Mouse (Mus musculus): ENCODE results near the gene Acp7. TPM values are rescaled to one million over a fixed set of nuclear protein-coding genes. Genes with fewer than 3 reads are reported as not detected.

Gene Acp7
- total and polyA plus RNA-seq, 2 experiments, result not detected

- no peaks in the 10 kb centered on the region for H3K27me3 ChIP-seq (ENCODE audit: control insufficient read depth, insufficient read depth, low read length)
- 91% methylated on average over 5 of the region's 5 CpGs for WGBS
Measured at GRCm38 (mm10) chr7:28672276-28672675, 41.1 kb upstream of the Acp7 start.

GRCm38 (mm10) chr7:28671172-28671571, 40.0 kb upstream of the Acp7 start:
- TF ChIP-seq CTCF (IDR thresholded peaks at IDR 0.05; ENCODE audit: low read depth, low read length) (no peak), POLR2A (IDR thresholded peaks at IDR 0.05; ENCODE audit: extremely low read depth, insufficient read depth, low read length) (no peak)
- WGBS, result 54% methylated on average over 4 of the region's 4 CpGs
- Histone ChIP-seq H3K27ac (replicated peaks; ENCODE audit: insufficient read depth, low read depth, low read length) (no peak overlapping the region), H3K4me3 (ENCODE audit: insufficient read depth, low read depth, low read length) (no peak overlapping the region), H3K36me3 (ENCODE audit: control insufficient read depth, insufficient read depth, low read length) (no peaks in the 10 kb centered on the region), H3K79me2 (ENCODE audit: control insufficient read depth, insufficient read depth, low read length) (no peaks in the 10 kb centered on the region), H3K9ac (ENCODE audit: low read depth, low read length) (no peak overlapping the region), H3K27me3 (ENCODE audit: control insufficient read depth, insufficient read depth, low read length) (no peaks in the 10 kb centered on the region), H3K4me1 (ENCODE audit: control insufficient read depth, insufficient read depth, low read length) (no peaks in the 10 kb centered on the region)
- DNase-seq (ENCODE audit: extremely low read depth, low read depth, low spot score), result peak; percentile 33

More at GRCm38 (mm10) chr7:28672276-28672675, 41.1 kb upstream of the Acp7 start:
- DNase-seq (ENCODE audit: extremely low read depth, low read depth, low spot score), result no peak
- H3K4me1 ChIP-seq (ENCODE audit: control insufficient read depth, insufficient read depth, low read length), result no peaks in the 10 kb centered on the region
- no peak overlapping the region for H3K9ac ChIP-seq (ENCODE audit: low read depth, low read length)
- H3K79me2 ChIP-seq (ENCODE audit: control insufficient read depth, insufficient read depth, low read length), result no peaks in the 10 kb centered on the region
- no peak for TF ChIP-seq CTCF (IDR thresholded peaks at IDR 0.05; ENCODE audit: low read depth, low read length)
- TF ChIP-seq POLR2A (IDR thresholded peaks at IDR 0.05; ENCODE audit: extremely low read depth, insufficient read depth, low read length), result no peak
- H3K36me3 ChIP-seq (ENCODE audit: control insufficient read depth, insufficient read depth, low read length), result no peaks in the 10 kb centered on the region
- H3K27ac ChIP-seq (replicated peaks; ENCODE audit: insufficient read depth, low read depth, low read length), result no peak overlapping the region
- no peak overlapping the region for H3K4me3 ChIP-seq (ENCODE audit: insufficient read depth, low read depth, low read length)

GRCm38 (mm10) chr7:28665620-28666579, 34.8 kb upstream of the Acp7 start:
- Histone ChIP-seq H3K36me3 (ENCODE audit: control insufficient read depth, insufficient read depth, low read length) (no peaks in the 10 kb centered on the region), H3K27ac (replicated peaks; ENCODE audit: insufficient read depth, low read depth, low read length) (no peak overlapping the region), H3K4me1 (ENCODE audit: control insufficient read depth, insufficient read depth, low read length) (no peaks in the 10 kb centered on the region), H3K4me3 (ENCODE audit: insufficient read depth, low read depth, low read length) (no peak overlapping the region), H3K79me2 (ENCODE audit: control insufficient read depth, insufficient read depth, low read length) (no peaks in the 10 kb centered on the region), H3K27me3 (ENCODE audit: control insufficient read depth, insufficient read depth, low read length) (no peaks in the 10 kb centered on the region), H3K9ac (ENCODE audit: low read depth, low read length) (no peak overlapping the region)
- WGBS, result 30% methylated on average over 15 of the region's 15 CpGs
- no peak for DNase-seq (ENCODE audit: extremely low read depth, low read depth, low spot score)
- no peak for TF ChIP-seq CTCF (IDR thresholded peaks at IDR 0.05; ENCODE audit: low read depth, low read length)
- no peak for TF ChIP-seq POLR2A (IDR thresholded peaks at IDR 0.05; ENCODE audit: extremely low read depth, insufficient read depth, low read length)

GRCm38 (mm10) chr7:28656430-28656829, 25.3 kb upstream of the Acp7 start:
- TF ChIP-seq POLR2A (IDR thresholded peaks at IDR 0.05; ENCODE audit: extremely low read depth, insufficient read depth, low read length) (no peak), CTCF (IDR thresholded peaks at IDR 0.05; ENCODE audit: low read depth, low read length) (no peak)
- no peak for DNase-seq (ENCODE audit: extremely low read depth, low read depth, low spot score)
- Histone ChIP-seq H3K27ac (replicated peaks; ENCODE audit: insufficient read depth, low read depth, low read length) (no peak overlapping the region), H3K4me3 (ENCODE audit: insufficient read depth, low read depth, low read length) (no peak overlapping the region), H3K79me2 (ENCODE audit: control insufficient read depth, insufficient read depth, low read length) (no peaks in the 10 kb centered on the region), H3K4me1 (ENCODE audit: control insufficient read depth, insufficient read depth, low read length) (no peaks in the 10 kb centered on the region), H3K9ac (ENCODE audit: low read depth, low read length) (no peak overlapping the region), H3K27me3 (ENCODE audit: control insufficient read depth, insufficient read depth, low read length) (no peaks in the 10 kb centered on the region), H3K36me3 (ENCODE audit: control insufficient read depth, insufficient read depth, low read length) (no peaks in the 10 kb centered on the region)
- 75% methylated on average over 4 of the region's 4 CpGs for WGBS

DNA sequence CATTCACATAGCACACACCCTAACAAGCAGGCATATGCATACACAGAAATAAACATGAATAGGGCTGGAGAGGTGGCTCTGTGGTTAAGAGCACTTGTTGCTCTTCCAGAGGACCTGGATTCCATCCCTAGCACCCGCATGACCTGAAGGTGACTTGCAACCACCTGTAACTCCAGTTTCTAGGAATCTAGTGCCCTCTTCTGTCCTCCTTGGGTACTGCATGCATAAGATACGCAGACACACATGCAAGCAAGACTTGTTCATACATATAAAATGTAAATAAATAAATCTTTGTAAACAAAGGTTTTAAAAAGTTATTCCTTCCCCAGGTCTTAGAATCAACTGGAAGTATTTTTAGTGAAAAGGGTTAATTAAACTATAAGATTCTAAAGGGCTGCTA, 20.0 kb upstream of the Acp7 start:
- no peak for DNase-seq (ENCODE audit: extremely low read depth, low read depth, low spot score)
- WGBS, result 94% methylated on average over 2 of the region's 2 CpGs
- H3K27me3 ChIP-seq (ENCODE audit: control insufficient read depth, insufficient read depth, low read length), result no peaks in the 10 kb centered on the region

GRCm38 (mm10) chr7:28647016-28647415, 15.9 kb upstream of the Acp7 start:
- Histone ChIP-seq H3K4me1 (ENCODE audit: control insufficient read depth, insufficient read depth, low read length) (peaks cover 6% of the 10 kb centered on the region; the same call in 1 of the 2 replicates), H3K27me3 (ENCODE audit: control insufficient read depth, insufficient read depth, low read length) (no peaks in the 10 kb centered on the region), H3K27ac (replicated peaks; ENCODE audit: insufficient read depth, low read depth, low read length) (no peak overlapping the region), H3K9ac (ENCODE audit: low read depth, low read length) (no peak overlapping the region), H3K4me3 (ENCODE audit: insufficient read depth, low read depth, low read length) (no peak overlapping the region), H3K36me3 (ENCODE audit: control insufficient read depth, insufficient read depth, low read length) (no peaks in the 10 kb centered on the region), H3K79me2 (ENCODE audit: control insufficient read depth, insufficient read depth, low read length) (no peaks in the 10 kb centered on the region)
- no peak for TF ChIP-seq POLR2A (IDR thresholded peaks at IDR 0.05; ENCODE audit: extremely low read depth, insufficient read depth, low read length)
- no peak for TF ChIP-seq CTCF (IDR thresholded peaks at IDR 0.05; ENCODE audit: low read depth, low read length)
- 53% methylated on average over 7 of the region's 7 CpGs for WGBS
- no peak for DNase-seq (ENCODE audit: extremely low read depth, low read depth, low spot score)

More for the DNA sequence above, 20.0 kb upstream of the Acp7 start:
- no peak overlapping the region for H3K27ac ChIP-seq (replicated peaks; ENCODE audit: insufficient read depth, low read depth, low read length)
- H3K4me3 ChIP-seq (ENCODE audit: insufficient read depth, low read depth, low read length), result no peak overlapping the region
- H3K9ac ChIP-seq (ENCODE audit: low read depth, low read length), result no peak overlapping the region
- no peaks in the 10 kb centered on the region for H3K79me2 ChIP-seq (ENCODE audit: control insufficient read depth, insufficient read depth, low read length)
- no peaks in the 10 kb centered on the region for H3K4me1 ChIP-seq (ENCODE audit: control insufficient read depth, insufficient read depth, low read length)
- no peaks in the 10 kb centered on the region for H3K36me3 ChIP-seq (ENCODE audit: control insufficient read depth, insufficient read depth, low read length)
- no peak for TF ChIP-seq CTCF (IDR thresholded peaks at IDR 0.05; ENCODE audit: low read depth, low read length)
- TF ChIP-seq POLR2A (IDR thresholded peaks at IDR 0.05; ENCODE audit: extremely low read depth, insufficient read depth, low read length), result no peak
